Mouse (Mus musculus) adrenal gland, adult (tissue): ENCODE measurements around the gene Cbfa2t3.
A peak's percentile ranks its signal among the peaks of the same experiment; 100 is the strongest.

Source experiments
- DNase-seq, 2 experiments: peaks; one replicate each; pipeline ENCODE4 v3.0.0; 2022 to 2023; ENCODE audit warnings: low spot score in 1 of 2; ENCODE audit not compliant: inconsistent age in 2 of 2

Gene Cbfa2t3

GRCm38 (mm10) chr8:122718711-122719499 is 20.0 kb upstream of the Cbfa2t3 start:
- DNase-seq: no peak

GRCm38 (mm10) chr8:122717869-122718509 is 19.1 kb upstream of the Cbfa2t3 start:
- DNase-seq: no peak

- no peak for DNase-seq
These were observed 17.7 kb upstream of the Cbfa2t3 start for GRCm38 (mm10) chr8:122716566-122716965.

- no peak for DNase-seq
These were observed 14.2 kb upstream of the Cbfa2t3 start for GRCm38 (mm10) chr8:122713157-122713518.

GRCm38 (mm10) chr8:122712411-122713156 is 13.7 kb upstream of the Cbfa2t3 start:
- no peak for DNase-seq

GRCm38 (mm10) chr8:122711891-122712365 is 13.0 kb upstream of the Cbfa2t3 start:
- peak; percentile 65 to 73 for DNase-seq

GRCm38 (mm10) chr8:122711480-122711879 is 12.6 kb upstream of the Cbfa2t3 start:
- no peak for DNase-seq

GRCm38 (mm10) chr8:122709340-122710111 is 10.6 kb upstream of the Cbfa2t3 start:
- DNase-seq: no peak

- no peak for DNase-seq
These were observed 8.3 kb upstream of the Cbfa2t3 start for GRCm38 (mm10) chr8:122707184-122707583.

GRCm38 (mm10) chr8:122705901-122706561 is 7.1 kb upstream of the Cbfa2t3 start:
- DNase-seq: no peak

GRCm38 (mm10) chr8:122704612-122705011 is 5.7 kb upstream of the Cbfa2t3 start:
- DNase-seq: no peak

GRCm38 (mm10) chr8:122702957-122703356 is 4.0 kb upstream of the Cbfa2t3 start:
- DNase-seq: no peak

- DNase-seq: no peak
These were observed 3.5 kb upstream of the Cbfa2t3 start for GRCm38 (mm10) chr8:122702301-122702941.

GRCm38 (mm10) chr8:122701441-122702185 is 2.7 kb upstream of the Cbfa2t3 start:
- no peak for DNase-seq

- DNase-seq: no peak
These were observed 1.7 kb upstream of the Cbfa2t3 start for GRCm38 (mm10) chr8:122700628-122701027.

- no peak for DNase-seq
These were observed 598 bp downstream of the Cbfa2t3 start for GRCm38 (mm10) chr8:122698254-122698768.

- no peak for DNase-seq
These were observed 1.3 kb downstream of the Cbfa2t3 start for GRCm38 (mm10) chr8:122697586-122697985.

GRCm38 (mm10) chr8:122697181-122697581 is 1.7 kb downstream of the Cbfa2t3 start:
- peak in 1 of 2 experiments; percentile 78 for DNase-seq
